Mouse (Mus musculus) gastrocnemius, adult 18-20 months (tissue): Measurements from ENCODE around the gene Uba5. TPM values are rescaled to one million over a fixed set of nuclear protein-coding genes. Genes with fewer than 3 reads are reported as not detected.

ENCODE experiments used
- total RNA-seq, 2 experiments: library from RNA; stranded (reverse); gene quantifications; 2 replicates each; pipeline ENCODE4 v1.2.3; 2021

The Uba5 gene
- total RNA-seq, 2 experiments from 2014 or later: 10.2 to 12.8 TPM

Other genes starting within 250 kb of the Uba5 start
- gene Nphp3, start 60.6 kb downstream of the Uba5 start, total RNA-seq: 1 to 10 TPM; 1.1 to 1.7 TPM
- not detected for gene Gm28305, start 22.5 kb downstream of the Uba5 start, total RNA-seq
- gene Acad11, start 243 bp upstream of the Uba5 start, total RNA-seq: 10 to 100 TPM; 48.3 to 51.8 TPM
- gene Ackr4, start 63.8 kb upstream of the Uba5 start, total RNA-seq: under 1 TPM; 0.21 to 0.32 TPM
- 10 to 100 TPM; 29.0 to 31.3 TPM for gene Dnajc13, start 199.8 kb upstream of the Uba5 start, total RNA-seq